Mouse (Mus musculus) embryonic facial prominence, embryonic 11.5 days (tissue): ENCODE measurements around the gene Stard3. TPM values are rescaled to one million over a fixed set of nuclear protein-coding genes. Genes with fewer than 3 reads are reported as not detected.
A peak's percentile ranks its signal among the peaks of the same experiment; 100 is the strongest.

ENCODE experiments used
- ATAC-seq: fragments of 200-750 bp; cut with Nextera tagmentation; replicated peaks from 2 replicates; pipeline ENCODE4 v1.8.0; 2017; ENCODE audit warnings: low read depth; ENCODE audit not compliant: insufficient number of reproducible peaks, low FRiP score, low TSS enrichment
- DNase-seq: peaks from one replicate; pipeline ENCODE4 v3.0.0-alpha.2; 2015; ENCODE audit warnings: low spot score
- H3K27ac ChIP-seq: fragments of 300-500 bp; sonication (generic); replicated peaks from 2 replicates; pipeline ENCODE4 v1.5.1; 2014; ENCODE audit warnings: mild to moderate bottlenecking, low read depth, low read length, control low read depth
- H3K27me3 ChIP-seq: fragments of 300-500 bp; sonication (generic); 2 replicates; pipeline ENCODE4 v1.6.1; 2014; ENCODE audit warnings: mild to moderate bottlenecking, low read length, moderate library complexity, mixed read lengths; ENCODE audit not compliant: control insufficient read depth, insufficient read depth
- H3K36me3 ChIP-seq: fragments of 300-500 bp; sonication (generic); replicated peaks from 2 replicates; pipeline ENCODE4 v1.6.1; 2014; ENCODE audit warnings: low read depth, mild to moderate bottlenecking, low read length, moderate library complexity, mixed read lengths; ENCODE audit not compliant: control insufficient read depth, insufficient read depth
- H3K4me1 ChIP-seq: fragments of 300-500 bp; sonication (generic); 2 replicates; pipeline ENCODE4 v1.6.1; 2014; ENCODE audit warnings: low read length, mixed read lengths; ENCODE audit not compliant: control insufficient read depth, insufficient read depth
- H3K4me2 ChIP-seq: fragments of 300-500 bp; sonication (generic); 2 replicates; pipeline ENCODE4 v1.6.1; 2014; ENCODE audit warnings: low read depth, mild to moderate bottlenecking, control low read depth, low read length, moderate library complexity
- H3K4me3 ChIP-seq: fragments of 300-500 bp; sonication (generic); 2 replicates; pipeline ENCODE4 v1.5.1; 2014; ENCODE audit warnings: low read depth, low read length, control low read depth
- H3K9ac ChIP-seq: fragments of 300-500 bp; sonication (generic); replicated peaks from 2 replicates; pipeline ENCODE4 v1.6.1; 2014; ENCODE audit warnings: mild to moderate bottlenecking, control low read depth, low read length
- H3K9me3 ChIP-seq: fragments of 300-500 bp; sonication (generic); replicated peaks from 2 replicates; pipeline ENCODE4 v1.6.1; 2016; ENCODE audit warnings: mild to moderate bottlenecking, low read length, inconsistent platforms, mixed read lengths; ENCODE audit not compliant: control insufficient read depth
- WGBS: fragments of 180-500 bp; shearing (Covaris S2); extraction: QIAGEN DNeasy Blood & Tissue Kit; methylation state at CpG from one replicate; pipeline ENCODE4 v1.1.7; 2014; 5-methylcytosine and 5-hydroxymethylcytosine counted together
- polyA plus RNA-seq: library from polyadenylated mRNA; unstranded; fragments of >200 nt; fragmentation: Nextera tagmentation; extraction: Ambion mirVana; gene quantifications from 2 replicates; pipeline ENCODE4 v1.2.1, GENCODE M21; 2014

Gene Stard3
- polyA plus RNA-seq, 1 experiment from 2014 or later: 31.1 TPM

DNA sequence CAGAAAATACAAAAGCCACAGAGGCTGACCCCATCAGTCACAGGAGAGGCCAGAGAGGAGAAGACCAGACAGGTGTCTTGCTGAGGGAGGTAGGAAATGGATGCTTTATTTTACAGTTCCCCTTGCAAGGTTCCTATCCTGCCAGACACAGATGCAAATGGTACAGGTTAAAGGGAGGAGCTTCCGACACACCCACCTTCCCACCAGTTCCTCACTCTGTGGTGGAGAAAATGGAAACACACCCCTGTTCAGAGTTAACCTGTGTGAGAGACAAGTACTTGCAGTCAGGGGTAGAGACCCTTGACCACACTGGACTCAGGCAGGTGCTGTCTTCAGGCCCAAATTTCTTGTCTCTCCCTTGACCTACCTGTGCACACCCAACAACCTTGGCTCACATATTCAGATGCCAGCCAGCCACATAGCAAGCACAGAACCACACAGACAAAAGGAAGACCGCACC is 27.4 kb upstream of the Stard3 start:
- DNase-seq: no peak
- Histone ChIP-seq H3K9me3 (no peaks in the 10 kb centered on the region), H3K27me3 (peaks cover 93% of the 10 kb centered on the region), H3K4me2 (no peak overlapping the region), H3K36me3 (no peaks in the 10 kb centered on the region), H3K4me3 (no peak overlapping the region), H3K4me1 (peaks cover 12% of the 10 kb centered on the region; the same call in 1 of the 2 replicates), H3K9ac (no peak overlapping the region), H3K27ac (no peak overlapping the region)
- ATAC-seq: no peak
- WGBS: 55% methylated on average over 2 of the region's 2 CpGs

DNA sequence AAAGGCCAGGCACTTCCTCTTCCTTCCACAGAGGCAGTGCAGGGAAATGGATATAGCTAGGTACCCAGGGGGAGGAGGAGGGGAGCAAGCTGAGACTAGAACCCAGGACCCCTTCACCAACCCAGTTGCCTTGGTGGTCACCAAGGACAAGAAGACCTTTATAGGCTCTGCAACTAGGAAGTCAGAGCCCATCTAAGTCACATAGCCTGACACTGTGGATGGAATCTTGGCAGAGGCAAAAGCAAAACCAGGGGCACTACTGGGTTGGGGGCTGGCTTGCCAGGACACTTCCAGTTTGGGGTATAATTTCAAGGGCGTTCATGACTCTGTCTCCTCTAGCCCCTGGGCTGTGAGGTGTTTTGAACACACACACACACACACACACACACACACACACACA is 26.8 kb upstream of the Stard3 start:
- H3K27ac ChIP-seq: no peak overlapping the region
- no peaks in the 10 kb centered on the region for H3K36me3 ChIP-seq
- H3K4me1 ChIP-seq: peaks cover 12% of the 10 kb centered on the region; the same call in 1 of the 2 replicates
- H3K4me3 ChIP-seq: no peak overlapping the region
- H3K27me3 ChIP-seq: peaks cover 94% of the 10 kb centered on the region
- H3K9me3 ChIP-seq: no peaks in the 10 kb centered on the region
- no peak overlapping the region for H3K4me2 ChIP-seq
- WGBS: 78% methylated on average over 1 of the region's 1 CpGs
- no peak for ATAC-seq
- no peak for DNase-seq
- no peak overlapping the region for H3K9ac ChIP-seq

DNA sequence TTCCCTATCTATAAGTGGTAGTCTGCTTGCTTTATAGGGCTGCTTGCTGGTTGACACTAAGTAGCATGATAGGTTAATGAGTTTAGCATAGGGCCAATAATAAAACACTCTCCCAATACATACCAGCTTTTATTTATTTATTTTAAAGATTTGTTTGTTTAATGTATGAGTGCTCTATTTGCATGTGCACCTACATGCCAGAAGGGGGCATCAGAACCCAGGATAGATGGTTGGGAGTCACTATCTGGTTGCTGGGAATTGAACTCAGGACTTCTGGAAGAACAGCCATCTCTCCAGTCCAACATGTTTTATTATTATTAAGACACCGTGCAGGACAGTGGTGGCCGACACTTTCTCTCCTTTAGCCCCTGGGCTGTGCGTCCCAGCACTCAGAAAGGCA is 26.0 kb upstream of the Stard3 start:
- Histone ChIP-seq H3K4me2 (no peak overlapping the region), H3K9ac (no peak overlapping the region), H3K4me3 (no peak overlapping the region), H3K27me3 (peaks cover 94% of the 10 kb centered on the region), H3K27ac (no peak overlapping the region), H3K36me3 (no peaks in the 10 kb centered on the region), H3K4me1 (peaks cover 12% of the 10 kb centered on the region; the same call in 1 of the 2 replicates), H3K9me3 (no peaks in the 10 kb centered on the region)
- no peak for ATAC-seq
- no peak for DNase-seq
- 89% methylated on average over 3 of the region's 3 CpGs for WGBS

DNA sequence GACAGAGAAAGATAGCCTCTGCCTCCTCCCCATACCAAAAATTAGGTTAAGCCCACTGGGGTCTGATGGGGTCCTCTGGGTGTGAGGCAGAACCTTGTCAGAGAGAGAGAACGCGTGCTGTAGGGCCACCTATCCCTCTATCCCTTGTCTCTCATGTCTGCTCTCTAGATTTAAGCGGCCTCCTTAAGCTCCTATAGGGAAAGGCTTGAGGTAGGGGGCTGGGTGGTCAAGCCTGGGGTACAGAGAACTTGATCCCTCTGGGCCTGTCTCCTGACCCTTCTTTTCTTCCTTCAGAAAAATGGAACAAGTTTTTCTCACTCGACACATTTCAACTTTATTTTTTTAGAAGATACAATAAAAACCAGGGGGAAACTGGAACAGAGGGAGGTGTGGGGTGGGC is 25.3 kb upstream of the Stard3 start:
- ATAC-seq: no peak

DNA sequence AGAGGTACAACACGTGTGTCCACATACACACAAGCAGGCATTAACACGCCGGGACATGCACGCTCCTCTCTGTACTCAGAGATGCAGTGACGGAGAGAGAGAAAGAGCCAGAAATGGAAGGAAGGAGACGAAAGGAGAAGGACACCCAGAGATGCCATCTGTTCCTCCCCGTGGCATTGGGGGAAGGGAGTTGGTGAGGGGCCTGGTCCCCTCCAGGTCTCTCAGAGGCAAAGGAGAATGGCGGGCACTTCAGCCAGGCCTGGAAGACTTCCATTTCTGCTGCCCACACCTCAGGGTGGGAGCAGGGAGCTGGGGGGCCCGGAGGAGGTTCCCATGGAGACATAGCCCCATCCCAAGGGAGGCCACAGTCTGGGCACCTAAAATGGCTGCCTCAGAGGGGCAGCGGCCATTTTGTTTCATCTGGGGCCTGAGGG is 24.9 kb upstream of the Stard3 start:
- Histone ChIP-seq H3K36me3 (no peaks in the 10 kb centered on the region), H3K9ac (no peak overlapping the region), H3K27ac (no peak overlapping the region), H3K27me3 (peaks cover 94% of the 10 kb centered on the region), H3K4me2 (no peak overlapping the region), H3K4me3 (no peak overlapping the region), H3K9me3 (no peaks in the 10 kb centered on the region), H3K4me1 (peaks cover 3% of the 10 kb centered on the region; the same call in 1 of the 2 replicates)
- ATAC-seq: no peak
- 72% methylated on average over 10 of the region's 10 CpGs for WGBS
- no peak for DNase-seq

More for the DNA sequence above, 25.3 kb upstream of the Stard3 start:
- Histone ChIP-seq H3K4me1 (peaks cover 7% of the 10 kb centered on the region; the same call in 1 of the 2 replicates), H3K9me3 (no peaks in the 10 kb centered on the region), H3K4me3 (no peak overlapping the region), H3K27ac (no peak overlapping the region), H3K36me3 (no peaks in the 10 kb centered on the region), H3K9ac (no peak overlapping the region), H3K27me3 (peaks cover 94% of the 10 kb centered on the region), H3K4me2 (no peak overlapping the region)
- DNase-seq: no peak
- WGBS: 73% methylated on average over 4 of the region's 4 CpGs

DNA sequence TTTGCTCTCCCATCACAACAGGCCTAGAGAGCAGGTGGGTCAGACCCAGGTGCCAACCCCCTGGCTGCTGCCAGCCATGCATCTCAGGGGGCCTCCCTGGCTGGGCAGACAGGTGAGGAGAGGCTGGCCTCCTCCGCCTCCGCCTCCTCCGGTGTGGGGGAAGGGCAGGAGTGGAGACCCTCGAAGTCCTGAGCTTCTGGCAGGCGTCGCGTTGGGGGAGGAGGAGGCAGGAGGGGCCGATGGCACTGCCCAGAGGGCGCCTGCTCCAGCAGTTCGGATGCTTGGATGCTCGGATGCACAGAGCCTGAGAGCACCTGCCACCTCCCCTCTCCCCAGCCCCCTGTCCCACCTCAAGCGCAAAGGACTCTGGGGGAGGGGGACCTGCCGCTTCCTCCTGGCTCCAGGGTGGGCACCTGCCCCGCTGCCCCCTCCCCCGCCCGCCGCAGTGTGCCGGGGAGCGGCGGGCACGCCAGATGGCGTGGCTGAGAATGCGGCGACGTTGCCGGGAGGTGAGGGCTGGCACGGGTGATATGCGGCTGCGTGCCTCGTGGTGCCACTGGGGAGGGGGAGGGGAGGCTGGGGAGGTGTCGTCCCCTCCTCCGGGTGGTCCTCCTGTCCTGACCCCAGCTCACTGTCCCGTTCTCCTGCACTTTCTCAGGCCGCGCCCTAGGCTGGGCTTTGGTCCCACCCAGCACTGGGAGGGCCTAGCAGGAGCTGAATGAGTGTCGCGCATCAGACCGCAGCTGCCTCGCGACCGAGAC is 24.0 kb upstream of the Stard3 start:
- ATAC-seq: no peak
- Histone ChIP-seq H3K36me3 (no peaks in the 10 kb centered on the region), H3K4me2 (peak overlapping the region; percentile 25), H3K27me3 (peaks cover 94% of the 10 kb centered on the region), H3K4me3 (no peak overlapping the region), H3K9ac (peak overlapping the region; percentile 25; the same call in 1 of the 2 replicates), H3K4me1 (peaks cover 2% of the 10 kb centered on the region; the same call in 1 of the 2 replicates), H3K9me3 (no peaks in the 10 kb centered on the region), H3K27ac (no peak overlapping the region)
- 1% methylated on average over 39 of the region's 41 CpGs for WGBS
- no peak for DNase-seq

DNA sequence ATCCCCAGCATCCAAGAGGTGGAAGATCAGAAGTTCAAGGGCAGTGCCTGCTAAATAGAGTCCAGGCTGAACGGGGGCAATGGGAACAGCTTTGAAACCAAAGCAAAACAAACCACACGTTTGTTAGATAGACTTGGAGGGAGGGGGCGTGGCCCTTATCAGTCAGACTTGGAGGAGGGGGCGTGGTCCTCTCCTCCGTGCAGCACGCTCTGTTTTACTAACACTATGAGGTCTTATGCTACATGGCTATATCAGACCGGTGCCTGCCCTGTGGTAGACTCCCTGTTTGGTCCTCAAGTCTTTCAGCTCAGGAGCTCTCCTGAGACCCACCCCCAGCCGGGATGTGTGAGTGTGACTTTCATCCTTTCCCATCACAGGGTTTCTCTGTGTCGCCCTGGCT is 22.9 kb upstream of the Stard3 start:
- H3K27ac ChIP-seq: no peak overlapping the region
- DNase-seq: no peak
- H3K4me2 ChIP-seq: no peak overlapping the region
- no peaks in the 10 kb centered on the region for H3K36me3 ChIP-seq
- H3K4me3 ChIP-seq: no peak overlapping the region
- H3K4me1 ChIP-seq: peaks cover 2% of the 10 kb centered on the region; the same call in 1 of the 2 replicates
- H3K9me3 ChIP-seq: no peaks in the 10 kb centered on the region
- ATAC-seq: no peak
- no peak overlapping the region for H3K9ac ChIP-seq
- peaks cover 94% of the 10 kb centered on the region for H3K27me3 ChIP-seq
- 8% methylated on average over 9 of the region's 9 CpGs for WGBS
